Mouse (Mus musculus): Measurements from ENCODE around the gene P3h3.
A peak's percentile ranks its signal among the peaks of the same experiment; 100 is the strongest.
"Not testable (repeated sequence)": the region's sequence is repeated elsewhere in the genome, so short reads cannot be mapped to it uniquely, and the experiment has no call there.

The P3h3 gene

GRCm38 (mm10) chr6:124863658-124864298 lies 6.2 kb upstream of the P3h3 start, which contains the start of gene Gpr162:
Gene Gpr162 (minus strand): TSS chr6:124863983.
- DNase-seq: peak; percentile 54

GRCm38 (mm10) chr6:124863125-124863657 lies 5.6 kb upstream of the P3h3 start:
- DNase-seq: no peak

GRCm38 (mm10) chr6:124862406-124863124 lies 5.0 kb upstream of the P3h3 start:
- DNase-seq: no peak

GRCm38 (mm10) chr6:124861802-124862201 lies 4.2 kb upstream of the P3h3 start:
- DNase-seq: no peak

- DNase-seq: no peak
Measured at GRCm38 (mm10) chr6:124861266-124861665, 3.7 kb upstream of the P3h3 start.

GRCm38 (mm10) chr6:124860511-124860910 lies 3.0 kb upstream of the P3h3 start:
- DNase-seq: no peak

- peak; percentile 80 for DNase-seq
Measured at GRCm38 (mm10) chr6:124859725-124860124, 2.2 kb upstream of the P3h3 start.

- DNase-seq: no peak
Measured at GRCm38 (mm10) chr6:124858561-124859318, 1.2 kb upstream of the P3h3 start.

- no peak for DNase-seq
Measured at GRCm38 (mm10) chr6:124857840-124858530, 433 bp upstream of the P3h3 start.

GRCm38 (mm10) chr6:124856321-124856720 lies 1.2 kb downstream of the P3h3 start:
- DNase-seq: peak; percentile 36

- DNase-seq: no peak
Measured at GRCm38 (mm10) chr6:124854647-124855046, 2.9 kb downstream of the P3h3 start.

GRCm38 (mm10) chr6:124850535-124850934 lies 7.0 kb downstream of the P3h3 start:
- DNase-seq: no peak

GRCm38 (mm10) chr6:124847305-124847704 lies 10.2 kb downstream of the P3h3 start:
- peak; percentile 85 for DNase-seq

- no peak for DNase-seq
Measured at GRCm38 (mm10) chr6:124840241-124841167, 17.0 kb downstream of the P3h3 start, which contains the start of gene Gnb3. Gene Gnb3 (minus strand): TSS chr6:124840275.

GRCm38 (mm10) chr6:124839805-124840204 lies 17.7 kb downstream of the P3h3 start:
- no peak for DNase-seq

- DNase-seq: no peak
Measured at GRCm38 (mm10) chr6:124836411-124836810, 21.1 kb downstream of the P3h3 start.

GRCm38 (mm10) chr6:124835531-124835930 lies 22.0 kb downstream of the P3h3 start:
- DNase-seq: no peak

- no peak for DNase-seq
Measured at GRCm38 (mm10) chr6:124834512-124835081, 23.0 kb downstream of the P3h3 start.

- DNase-seq: no peak
Measured at GRCm38 (mm10) chr6:124831649-124832048, 25.9 kb downstream of the P3h3 start.

GRCm38 (mm10) chr6:124831199-124831598 lies 26.4 kb downstream of the P3h3 start:
- DNase-seq: not testable (repeated sequence)

Data from liver (tissue).